Mouse (Mus musculus) heart, adult 2 months (tissue): ENCODE results near the gene Slc39a13.
"Not testable (repeated sequence)": the region's sequence is repeated elsewhere in the genome, so short reads cannot be mapped to it uniquely, and the experiment has no call there.

Experiments used
- CTCF ChIP-seq: fragments of 200-600 bp; IDR thresholded peaks from 2 replicates; pipeline ENCODE4 v1.8.1; 2022; ENCODE audit warnings: antibody characterized with exemption, mild to moderate bottlenecking, moderate library complexity
- EP300 ChIP-seq: fragments of 200-500 bp; IDR thresholded peaks from 2 replicates; pipeline ENCODE4 v1.6.1; 2011; ENCODE audit warnings: low read depth, low read length, control low read depth; ENCODE audit not compliant: insufficient read depth

DNA sequence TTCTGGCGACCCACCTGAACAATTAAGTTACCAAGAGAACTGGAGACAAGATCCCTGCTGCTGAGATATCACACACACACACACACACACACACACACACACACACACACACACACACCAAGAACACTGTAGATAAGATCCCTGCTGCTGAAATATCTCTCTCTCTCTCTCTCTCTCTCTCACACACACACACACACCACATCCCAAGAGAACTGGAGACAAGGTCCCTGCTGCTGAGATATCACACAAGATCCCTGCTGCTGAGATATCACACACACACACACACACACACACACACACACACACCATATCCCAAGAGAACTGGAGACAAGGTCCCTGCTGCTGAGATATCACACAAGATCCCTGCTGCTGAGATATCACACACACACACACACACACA lies 24.4 kb downstream of the Slc39a13 start:
- TF ChIP-seq EP300, CTCF: not testable (repeated sequence)
